Mouse (Mus musculus) thymus, postnatal 14 days (tissue): ENCODE results near the gene H2-Ab1.
"Not testable (repeated sequence)": the region's sequence is repeated elsewhere in the genome, so short reads cannot be mapped to it uniquely, and the experiment has no call there.

Experiments used
- DNase-seq: peaks from one replicate; pipeline ENCODE4 v3.0.0; 2021

The H2-Ab1 gene

DNA sequence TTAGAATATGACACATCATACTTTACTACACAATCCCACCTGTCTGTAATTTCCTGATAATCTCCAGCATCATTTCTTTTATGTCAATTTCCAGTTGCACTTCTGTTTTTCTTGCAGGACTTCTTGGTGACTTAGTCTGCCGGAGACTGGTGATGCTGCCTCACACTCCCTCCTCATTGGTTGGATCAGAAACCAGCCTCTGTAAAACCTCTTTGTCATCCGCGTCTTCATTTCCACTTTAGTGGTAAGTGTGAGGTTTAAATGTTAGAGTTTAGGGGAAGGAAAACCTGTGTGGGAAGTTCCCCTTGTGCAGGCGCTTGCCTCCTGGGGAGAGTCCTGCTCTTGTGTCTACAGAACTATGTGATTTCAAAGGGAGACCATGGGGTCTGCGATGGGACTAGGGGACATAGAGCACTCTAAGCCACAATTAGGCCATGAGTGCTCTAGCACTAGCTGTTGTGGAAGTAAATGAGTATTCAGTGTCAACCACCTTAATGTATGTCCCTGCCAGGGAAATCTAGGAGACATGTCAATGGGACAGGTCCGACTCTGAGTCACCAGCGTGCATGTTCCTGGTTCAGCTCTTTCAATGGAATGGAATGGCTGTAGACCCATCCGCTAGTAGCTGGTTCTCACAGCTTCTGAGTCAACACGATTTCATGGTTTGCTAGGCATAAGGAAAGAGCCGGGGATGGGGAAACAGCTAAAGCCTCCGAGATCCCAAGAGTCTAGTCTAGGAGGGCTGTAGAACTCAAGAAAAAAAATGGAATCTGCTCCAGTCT, at the start of gene H2-Ab1:
TSS of gene H2-Ab1 (plus strand) at position 96 of the 782 bp plus-strand sequence.
- DNase-seq, result peak; percentile 85

DNA sequence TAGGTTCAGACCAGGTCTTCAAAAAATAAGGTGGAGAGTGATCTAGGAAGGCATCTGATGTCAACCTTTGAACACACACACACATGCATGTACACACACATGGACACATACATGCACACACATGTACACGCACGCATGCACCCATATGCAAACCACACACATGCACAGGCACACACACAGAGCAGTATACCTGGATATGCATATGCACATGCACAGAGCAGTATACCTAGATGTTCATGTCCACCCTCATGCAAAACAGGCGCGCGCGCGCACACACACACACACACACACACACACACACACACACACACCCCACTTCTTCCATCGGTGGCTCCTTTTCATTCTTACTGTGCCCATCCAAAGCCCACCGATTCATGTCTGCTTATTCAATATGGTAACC, 49.6 kb upstream of the H2-Ab1 start:
- peak; percentile 10 for DNase-seq

DNA sequence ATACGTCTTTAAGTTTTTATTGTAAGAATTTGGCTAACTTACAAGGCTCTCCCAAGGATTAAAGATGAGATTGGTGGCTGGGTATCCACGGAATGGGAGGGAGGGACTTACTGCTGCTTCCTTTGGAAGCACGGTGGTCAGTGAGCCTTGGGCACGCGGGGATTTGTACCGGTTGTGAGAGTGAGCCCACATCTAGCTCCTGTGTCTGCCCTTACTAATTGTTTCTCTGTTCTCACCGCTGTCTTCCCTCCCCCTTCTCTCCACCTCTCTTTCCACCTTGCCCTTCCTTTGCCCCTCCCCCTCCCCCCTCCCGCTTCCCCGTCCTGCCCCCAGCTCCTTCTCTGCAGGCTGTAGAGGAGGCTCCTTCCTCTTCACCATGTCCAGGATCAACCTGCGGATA, 49.1 kb upstream of the H2-Ab1 start:
- peak; percentile 36 for DNase-seq

DNA sequence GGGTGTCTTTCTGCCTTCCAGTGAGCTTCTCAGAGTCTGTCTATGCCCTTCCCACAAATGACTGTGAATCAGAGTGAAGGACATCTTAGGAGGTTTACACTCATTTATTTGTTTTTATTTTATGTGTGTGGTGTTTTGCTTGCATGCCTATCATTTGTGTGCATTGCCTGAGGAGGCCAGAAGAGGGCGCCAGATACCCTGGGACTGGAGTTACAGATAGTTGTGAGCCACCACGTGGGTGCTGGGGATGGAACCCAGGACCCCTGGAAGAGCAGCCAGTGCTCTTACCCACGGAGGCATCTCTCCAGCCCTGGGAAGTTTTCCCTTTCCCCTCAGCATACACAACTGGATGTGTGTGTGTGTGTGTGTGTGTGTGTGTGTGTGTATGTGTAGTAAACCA, 47.8 kb upstream of the H2-Ab1 start:
- peak; percentile 52 for DNase-seq

DNA sequence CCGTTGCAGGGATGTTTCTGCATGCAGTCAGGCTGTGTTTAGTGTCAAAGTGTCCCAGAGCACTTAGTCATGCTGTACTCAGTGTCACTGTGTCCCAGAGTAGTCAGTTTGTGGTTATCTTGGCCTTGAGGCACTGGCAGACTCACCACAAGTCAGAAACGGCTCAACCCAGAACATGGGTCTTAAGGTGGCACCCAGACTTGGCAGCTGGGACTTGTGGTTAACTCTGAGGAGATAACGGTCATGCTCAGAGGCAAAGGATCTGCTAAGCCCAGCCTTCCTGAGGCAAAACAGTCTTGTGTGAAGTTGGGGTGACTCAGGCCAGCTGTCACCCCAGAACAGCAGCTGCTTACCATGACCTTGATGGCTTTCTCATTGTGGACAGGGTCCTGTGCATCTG, 46.9 kb upstream of the H2-Ab1 start:
- peak; percentile 67 for DNase-seq

DNA sequence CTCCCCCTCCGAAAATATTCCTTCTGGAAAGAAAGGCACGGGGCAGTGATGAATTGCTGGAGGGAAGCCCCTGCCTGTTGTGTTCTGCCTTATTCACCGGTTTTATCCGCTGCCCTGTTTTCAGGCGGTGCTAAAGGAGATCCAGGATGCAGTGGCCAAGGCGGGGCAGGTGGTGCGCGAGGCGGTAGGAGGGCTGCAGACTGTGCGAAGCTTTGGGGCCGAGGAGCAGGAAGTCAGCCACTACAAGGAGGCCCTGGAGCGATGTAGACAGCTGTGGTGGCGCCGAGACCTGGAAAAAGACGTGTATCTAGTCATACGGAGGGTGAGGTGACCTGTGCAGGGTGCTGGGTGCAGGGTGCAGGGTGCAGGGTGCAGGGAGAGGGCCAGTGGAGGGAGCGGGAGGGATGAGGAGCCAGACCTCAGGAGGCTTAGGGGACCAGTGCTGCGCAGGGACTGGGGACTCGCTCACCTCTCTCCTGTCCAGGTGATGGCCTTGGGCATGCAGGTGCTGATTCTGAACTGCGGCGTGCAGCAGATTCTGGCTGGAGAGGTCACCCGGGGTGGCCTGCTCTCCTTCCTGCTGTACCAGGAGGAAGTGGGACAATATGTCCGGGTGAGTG, 45.6 kb upstream of the H2-Ab1 start:
- peak; percentile 89 for DNase-seq

DNA sequence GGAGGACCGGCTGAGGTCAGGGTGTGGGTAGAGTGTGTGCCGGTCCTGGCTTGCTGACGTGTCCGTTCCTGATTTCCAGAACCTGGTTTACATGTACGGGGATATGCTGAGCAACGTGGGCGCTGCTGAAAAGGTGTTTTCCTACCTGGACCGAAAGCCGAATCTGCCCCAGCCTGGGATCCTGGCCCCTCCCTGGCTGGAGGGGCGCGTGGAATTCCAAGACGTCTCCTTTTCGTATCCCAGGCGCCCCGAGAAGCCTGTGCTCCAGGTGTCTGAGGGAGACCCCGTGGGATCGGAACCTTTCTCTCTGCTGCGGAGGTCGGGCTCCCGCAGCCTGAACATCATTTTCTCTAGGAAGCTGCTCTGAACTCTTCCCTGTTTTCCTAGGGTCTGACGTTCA, 43.6 kb upstream of the H2-Ab1 start:
- peak; percentile 8 for DNase-seq

DNA sequence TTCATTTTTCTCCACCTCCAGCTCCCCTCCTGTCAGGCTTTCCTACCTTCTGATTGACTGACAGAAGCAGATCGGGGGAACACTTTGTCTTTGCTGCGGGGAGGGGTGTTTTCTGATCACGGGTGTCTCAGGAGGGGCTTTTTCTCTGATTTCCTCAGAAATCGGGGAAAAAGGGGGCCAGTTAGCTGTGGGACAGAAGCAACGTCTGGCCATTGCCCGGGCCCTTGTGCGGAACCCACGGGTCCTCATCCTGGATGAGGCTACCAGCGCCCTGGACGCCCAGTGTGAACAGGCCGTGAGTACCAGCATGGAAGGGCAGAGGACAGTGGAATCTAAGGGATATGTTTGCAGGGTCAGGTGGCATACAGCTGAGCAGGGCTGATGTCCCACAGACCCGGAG, 42.3 kb upstream of the H2-Ab1 start:
- peak; percentile 4 for DNase-seq

DNA sequence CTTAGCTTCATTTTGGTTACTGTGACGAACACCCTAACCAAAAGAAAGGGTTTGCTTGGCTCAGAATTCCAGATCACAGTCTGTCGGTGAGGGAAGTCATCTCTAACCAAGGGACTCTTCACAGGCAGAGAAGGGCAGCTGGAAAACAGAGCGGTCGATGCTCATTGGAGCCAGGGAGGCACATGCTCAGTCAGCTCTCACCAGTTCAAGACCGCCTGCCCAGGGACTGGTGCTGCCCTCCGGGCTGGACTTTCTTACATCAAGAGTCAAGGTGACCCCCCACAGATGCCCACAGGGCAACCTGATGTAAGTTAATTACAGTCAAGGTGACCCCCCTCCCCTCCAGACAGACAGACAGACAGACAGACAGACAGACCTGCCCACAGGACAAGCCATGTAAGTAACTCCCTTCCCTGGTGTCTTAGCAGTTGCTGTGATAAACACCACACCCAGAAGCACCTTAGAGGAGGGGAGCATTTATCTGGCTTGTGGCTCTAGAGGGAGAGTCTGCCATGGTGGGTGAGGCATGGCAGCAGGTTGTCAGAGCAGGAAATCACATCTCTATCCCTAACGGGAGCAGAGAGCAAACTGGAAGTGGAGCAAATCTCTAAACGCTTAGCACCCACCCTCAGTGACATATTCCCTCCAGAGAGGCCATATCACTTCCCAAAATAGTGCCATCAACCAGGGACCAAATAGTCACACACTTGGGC, 40.1 kb upstream of the H2-Ab1 start:
- DNase-seq, result peak; percentile 5

DNA sequence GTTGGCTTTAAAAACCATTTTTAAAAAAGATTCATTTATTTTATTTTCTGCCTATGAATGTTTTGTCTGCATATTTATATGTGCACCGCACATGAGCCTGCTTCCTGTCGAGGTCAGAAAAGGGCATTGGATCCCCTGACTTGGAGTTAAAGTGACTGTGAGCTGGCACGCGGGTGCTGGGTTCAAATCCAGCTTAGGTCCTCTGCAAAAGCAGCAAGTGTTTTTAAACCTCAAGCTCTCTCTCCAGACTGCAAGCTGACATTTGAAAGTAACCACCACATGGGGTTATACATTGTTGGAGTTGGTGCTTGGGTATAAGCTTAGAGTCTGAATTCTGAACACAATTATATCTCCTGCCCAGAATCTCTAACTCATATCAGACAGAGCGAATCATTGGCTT, 39.5 kb upstream of the H2-Ab1 start:
- peak; percentile 3 for DNase-seq

DNA sequence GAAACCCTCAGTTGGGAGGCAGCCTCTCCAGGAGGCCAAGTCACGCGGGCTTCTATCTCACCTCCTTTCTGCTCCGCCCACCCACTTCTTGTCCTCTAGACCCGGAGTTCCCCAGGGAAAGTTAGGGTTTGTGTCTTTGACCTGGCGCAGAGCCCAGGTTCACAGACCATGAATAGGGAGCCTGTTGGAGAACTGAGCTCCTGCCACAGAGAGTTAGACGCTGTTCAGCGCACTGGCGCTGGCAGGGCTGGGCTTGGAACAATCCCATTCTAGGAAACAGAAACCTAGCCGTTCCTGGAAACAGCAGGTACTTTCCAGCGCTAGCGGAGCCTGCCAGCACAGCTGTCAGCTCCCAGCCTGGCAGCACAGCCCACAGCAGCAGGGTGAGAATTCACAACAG, 38.8 kb upstream of the H2-Ab1 start:
- DNase-seq, result peak; percentile 27

DNA sequence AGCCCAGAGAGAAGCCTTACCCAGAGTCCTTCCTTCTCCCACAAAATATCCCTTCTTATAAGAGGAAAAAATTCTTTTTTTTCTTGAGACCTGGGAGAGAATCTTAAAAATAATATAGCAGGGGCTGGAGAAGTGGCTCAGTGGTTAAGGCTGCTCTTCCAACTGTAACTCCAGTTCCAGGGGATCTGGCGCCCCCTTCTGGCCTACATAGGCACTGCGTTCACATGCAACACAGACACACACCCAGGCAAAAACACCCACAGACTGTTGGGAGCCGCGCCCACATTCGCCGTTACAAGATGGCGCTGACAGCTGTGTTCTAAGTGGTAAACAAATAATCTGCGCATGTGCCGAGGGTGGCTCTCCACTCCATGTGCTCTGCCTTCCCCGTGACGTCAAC, 38.4 kb upstream of the H2-Ab1 start:
- DNase-seq, result peak; percentile 89

DNA sequence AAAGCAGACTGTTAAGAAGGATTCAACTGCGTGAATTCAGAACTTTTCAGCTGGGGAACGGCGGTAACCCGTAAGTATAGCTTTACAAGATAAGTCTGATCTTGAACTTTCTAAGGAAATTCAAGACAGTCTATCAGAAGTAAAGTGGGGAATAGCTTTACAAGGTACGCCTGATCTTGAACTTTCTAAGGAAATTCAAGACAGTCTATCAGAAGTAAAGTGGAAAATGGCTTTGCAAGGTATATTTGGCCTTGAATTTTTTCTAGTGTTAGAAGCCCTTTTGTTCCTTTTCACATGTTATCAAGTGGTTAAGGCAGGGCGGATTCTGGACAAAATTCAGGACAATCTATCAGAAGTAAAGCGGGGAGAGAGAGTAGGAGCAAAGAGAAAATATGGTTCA, 37.7 kb upstream of the H2-Ab1 start:
- peak; percentile 7 for DNase-seq

DNA sequence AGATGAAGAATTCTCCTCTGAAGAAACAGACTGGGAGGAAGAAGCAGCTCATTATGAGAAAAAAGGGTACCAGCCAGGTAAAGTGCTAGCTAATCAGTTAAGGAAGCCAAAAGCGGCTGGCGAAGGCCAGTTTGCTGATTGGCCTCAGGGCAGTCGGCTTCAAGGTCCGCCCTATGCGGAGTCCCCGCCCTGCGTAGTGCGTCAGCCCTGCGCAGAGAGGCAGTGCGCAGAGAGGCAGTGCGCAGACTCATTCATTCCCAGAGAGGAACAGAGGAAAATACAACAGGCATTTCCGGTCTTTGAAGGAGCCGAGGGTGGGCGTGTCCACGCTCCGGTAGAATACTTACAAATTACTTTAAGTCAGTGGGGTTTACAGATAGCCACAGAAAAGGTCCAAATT, 37.1 kb upstream of the H2-Ab1 start:
- DNase-seq, result not testable (repeated sequence)

DNA sequence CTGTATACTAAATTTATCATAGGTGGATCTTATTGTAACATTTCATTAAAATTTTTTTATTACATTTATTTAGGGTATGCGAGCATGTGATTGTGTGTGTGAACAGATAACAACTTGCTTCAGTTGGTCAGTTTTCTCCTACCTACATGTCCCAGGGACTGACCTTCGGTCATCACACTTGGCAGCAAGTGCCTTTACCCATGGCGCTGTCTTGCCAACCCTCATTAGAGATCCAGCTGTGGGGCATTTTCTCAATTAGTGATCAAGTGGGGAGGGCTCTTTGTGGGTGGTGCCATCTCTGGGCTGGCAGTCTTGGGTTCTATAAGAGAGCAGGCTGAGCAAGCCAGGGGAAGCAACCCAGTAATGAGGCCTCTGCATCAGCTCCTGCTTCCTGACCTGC, 32.7 kb upstream of the H2-Ab1 start:
- peak; percentile 1 for DNase-seq

DNA sequence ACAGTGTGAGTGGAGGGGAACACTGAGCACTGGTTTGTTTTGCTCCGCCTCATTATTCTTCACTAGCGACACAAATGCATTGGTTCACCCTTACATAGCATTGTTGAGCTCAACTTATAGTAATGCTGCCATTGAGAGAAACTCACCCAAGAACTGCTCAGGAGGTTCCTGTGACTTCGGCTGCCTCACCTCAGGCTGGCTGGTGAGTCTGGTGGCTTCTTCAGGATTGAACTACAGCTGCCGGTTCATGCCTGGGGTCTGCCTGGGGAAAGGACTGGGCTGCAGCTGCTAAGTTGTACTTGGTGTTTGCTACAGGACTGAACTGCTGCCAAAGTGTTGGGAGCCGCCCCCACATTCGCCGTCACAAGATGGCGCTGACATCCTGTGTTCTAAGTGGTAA, 32.1 kb upstream of the H2-Ab1 start:
- DNase-seq, result peak; percentile 2

DNA sequence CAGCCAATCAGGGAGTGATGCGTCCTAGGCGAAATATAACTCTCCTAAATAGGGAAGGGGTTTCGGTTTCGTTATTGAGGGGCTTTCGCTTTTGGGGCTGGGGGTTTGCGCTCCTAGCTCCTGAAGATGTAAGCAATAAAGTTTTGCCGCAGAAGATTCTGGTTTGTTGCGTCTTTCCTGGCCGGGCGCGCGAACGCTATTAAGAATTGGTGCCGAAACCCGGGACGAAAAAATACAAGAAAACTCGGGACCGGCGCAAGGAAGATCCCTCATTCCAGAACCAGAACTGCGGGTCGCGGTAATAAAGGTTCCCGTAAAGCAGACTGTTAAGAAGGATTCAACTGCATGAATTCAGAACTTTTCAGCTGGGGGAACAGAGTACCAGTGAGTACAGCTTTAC, 31.6 kb upstream of the H2-Ab1 start:
- peak; percentile 11 for DNase-seq

DNA sequence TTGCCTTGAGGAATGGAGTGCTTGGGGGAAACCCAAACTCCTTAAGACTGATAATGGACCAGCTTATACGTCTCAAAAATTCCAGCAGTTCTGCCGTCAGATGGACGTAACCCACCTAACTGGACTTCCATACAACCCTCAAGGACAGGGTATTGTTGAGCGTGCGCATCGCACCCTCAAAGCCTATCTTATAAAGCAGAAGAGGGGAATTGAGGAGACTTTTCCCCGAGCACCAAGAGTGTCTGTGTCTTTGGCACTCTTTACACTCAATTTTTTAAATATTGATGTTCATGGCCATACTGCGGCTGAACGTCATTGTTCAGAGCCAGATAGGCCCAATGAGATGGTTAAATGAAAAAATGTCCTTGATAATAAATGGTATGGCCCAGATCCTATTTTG, 26.5 kb upstream of the H2-Ab1 start:
- peak; percentile 2 for DNase-seq

DNA sequence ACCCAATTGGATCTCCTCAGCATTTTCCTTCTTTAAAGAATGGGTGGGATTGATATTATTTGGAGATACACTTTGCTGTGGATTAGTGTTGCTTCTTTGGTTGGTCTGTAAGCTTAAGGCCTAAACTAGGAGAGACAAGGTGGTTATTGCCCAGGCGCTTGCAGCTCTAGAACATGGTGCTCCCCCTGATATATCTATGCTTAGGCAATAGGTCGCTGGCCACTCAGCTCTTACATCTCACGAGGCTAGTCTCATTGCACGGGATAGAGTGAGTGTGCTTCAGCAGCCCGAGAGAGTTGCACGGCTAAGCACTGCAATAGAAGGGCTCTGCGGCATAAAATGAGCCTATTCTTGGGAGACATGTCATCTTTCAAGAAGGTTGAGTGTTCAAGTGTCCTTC, 25.5 kb upstream of the H2-Ab1 start:
- DNase-seq, result peak; percentile 1

DNA sequence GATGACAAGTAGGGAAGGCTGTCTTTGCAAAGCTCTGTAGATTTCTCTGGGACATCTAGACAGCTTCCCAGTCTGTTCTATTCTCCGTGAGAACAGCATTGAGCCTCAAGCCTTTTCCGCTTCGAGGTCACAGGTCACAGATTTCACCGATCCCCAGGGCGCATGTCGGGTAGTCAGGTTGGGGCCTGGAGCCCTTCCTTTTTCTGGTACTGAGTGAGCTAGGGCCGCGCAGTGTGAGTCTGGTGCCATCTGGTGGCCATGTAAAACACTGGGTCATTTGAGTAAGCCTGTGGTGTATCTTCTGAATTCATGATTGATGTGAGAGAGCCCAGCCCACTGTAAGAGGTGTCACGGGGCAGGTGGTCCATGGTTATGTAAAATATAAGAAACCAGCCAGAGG, 22.6 kb upstream of the H2-Ab1 start:
- DNase-seq, result peak; percentile 91

DNA sequence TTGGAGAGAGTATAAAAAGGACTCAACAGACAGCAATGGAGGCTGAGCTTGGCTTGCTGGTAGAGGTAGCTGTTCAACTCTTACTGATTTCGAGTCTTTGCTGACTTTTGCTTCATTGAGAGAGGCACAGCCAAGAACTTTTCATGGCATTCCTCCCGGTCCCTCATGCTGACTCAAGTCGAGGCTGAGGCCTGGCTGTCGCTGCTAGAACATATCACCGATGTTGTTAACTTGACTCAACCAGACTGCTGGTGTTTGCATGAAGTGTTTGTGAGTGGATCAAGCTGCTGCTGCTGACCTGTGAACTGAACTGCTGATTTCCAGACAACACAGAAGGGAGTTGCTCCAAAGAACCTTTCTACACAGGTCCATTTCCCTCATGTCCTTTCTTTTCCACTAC, 20.8 kb upstream of the H2-Ab1 start:
- peak; percentile 2 for DNase-seq

DNA sequence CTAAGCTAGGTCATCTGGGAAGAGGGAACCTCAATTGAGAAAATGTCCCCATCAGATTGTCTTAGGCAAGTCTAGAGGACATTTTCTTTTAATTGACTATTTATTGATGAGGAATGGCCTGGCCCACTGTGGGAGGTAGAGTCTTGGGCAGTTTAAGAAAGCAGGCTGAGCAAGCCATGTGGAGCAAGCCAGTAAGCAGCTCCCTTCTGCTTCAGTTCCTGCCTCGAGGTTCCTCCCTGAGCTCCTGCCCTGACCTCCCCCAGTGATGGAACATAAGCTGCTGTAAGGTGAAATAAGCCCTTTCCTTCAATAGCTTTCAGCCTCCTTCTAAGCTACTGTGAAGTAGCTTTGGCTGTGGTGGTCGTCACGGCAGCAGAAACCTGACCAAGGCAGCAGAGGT, 19.7 kb upstream of the H2-Ab1 start:
- DNase-seq, result peak; percentile 3

DNA sequence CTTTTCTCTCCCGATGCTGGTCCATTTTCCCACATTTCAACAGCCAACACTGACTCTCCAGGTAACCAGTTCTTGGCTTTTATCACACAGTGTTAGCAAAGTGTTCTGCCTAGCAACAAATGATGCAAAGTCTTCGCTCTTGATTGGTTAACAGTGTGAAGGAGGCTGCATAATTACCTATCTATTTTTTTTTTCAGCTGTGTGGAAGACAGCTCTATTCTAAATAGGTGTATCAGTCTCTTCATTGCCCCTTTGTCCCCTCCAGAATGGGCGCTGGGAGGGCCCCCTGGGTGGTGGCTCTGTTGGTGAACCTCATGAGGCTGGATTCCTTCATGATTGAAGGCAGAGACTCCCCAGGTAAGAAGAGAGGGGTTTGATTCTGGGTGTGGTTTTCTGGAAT, 18.8 kb upstream of the H2-Ab1 start, which contains the start of gene H2-Ob:
TSS of gene H2-Ob (plus strand) at position 198 of the 400 bp plus-strand sequence.
- peak; percentile 79 for DNase-seq

DNA sequence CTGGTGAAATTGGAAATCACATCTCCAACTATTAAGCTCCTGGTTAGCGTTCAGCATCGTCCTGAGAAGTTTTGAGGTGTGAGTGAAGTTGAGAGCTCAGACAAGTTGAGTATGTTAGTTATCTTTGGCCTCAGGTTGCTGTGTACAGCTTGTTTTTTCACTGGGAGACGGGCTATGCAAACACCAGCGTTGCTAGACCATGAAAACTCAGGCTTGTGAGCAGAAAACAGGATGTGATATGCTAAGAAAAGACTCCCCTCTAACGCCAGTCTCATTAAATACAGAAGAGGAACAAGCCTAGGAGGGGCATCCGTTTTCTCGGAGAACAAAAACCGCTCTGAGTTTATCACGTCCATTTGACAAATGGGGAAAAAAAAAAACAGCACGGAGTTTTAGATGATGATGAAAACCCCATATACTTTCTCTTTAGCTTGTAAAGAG, 17.9 kb upstream of the H2-Ab1 start:
- peak; percentile 30 for DNase-seq
